Mouse (Mus musculus) limb, embryonic 13.5 days (tissue): ENCODE data around the gene Nek7. TPM values are rescaled to one million over a fixed set of nuclear protein-coding genes. Genes with fewer than 3 reads are reported as not detected.

Experiments used
- ATAC-seq: fragments of 200-750 bp; cut with Nextera tagmentation; 2 replicates; pipeline ENCODE4 v1.8.0; 2017; ENCODE audit warnings: low read depth, moderate number of reproducible peaks, moderate TSS enrichment; ENCODE audit not compliant: low FRiP score
- H3K27ac ChIP-seq: fragments of 300-500 bp; sonication (generic); 2 replicates; pipeline ENCODE4 v1.5.1; 2015; ENCODE audit warnings: inconsistent platforms, mild to moderate bottlenecking, moderate library complexity
- H3K27me3 ChIP-seq: fragments of 300-500 bp; sonication (generic); 2 replicates; pipeline ENCODE4 v1.6.1; 2015; ENCODE audit warnings: mild to moderate bottlenecking, inconsistent platforms
- H3K36me3 ChIP-seq: fragments of 300-500 bp; sonication (generic); 2 replicates; pipeline ENCODE4 v1.6.1; 2015; ENCODE audit warnings: inconsistent platforms, mild to moderate bottlenecking, moderate library complexity
- H3K4me1 ChIP-seq: fragments of 300-500 bp; sonication (generic); 2 replicates; pipeline ENCODE4 v1.6.1; 2015; ENCODE audit warnings: inconsistent platforms
- H3K4me2 ChIP-seq: fragments of 300-500 bp; sonication (generic); replicated peaks from 2 replicates; pipeline ENCODE4 v1.6.1; 2015; ENCODE audit warnings: inconsistent platforms, mild to moderate bottlenecking, moderate library complexity
- H3K4me3 ChIP-seq: fragments of 300-500 bp; sonication (generic); 2 replicates; pipeline ENCODE4 v1.5.1; 2015; ENCODE audit warnings: moderate library complexity, mild to moderate bottlenecking, inconsistent platforms
- H3K9ac ChIP-seq: fragments of 300-500 bp; sonication (generic); 2 replicates; pipeline ENCODE4 v1.6.1; 2015; ENCODE audit warnings: mild to moderate bottlenecking, inconsistent platforms
- H3K9me3 ChIP-seq: fragments of 300-500 bp; sonication (generic); 2 replicates; pipeline ENCODE4 v1.6.1; 2016; ENCODE audit warnings: inconsistent platforms
- WGBS: fragments of 180-500 bp; shearing (Covaris S2); methylation state at CpG from one replicate; pipeline ENCODE4 v1.1.7; 2015; 5-methylcytosine and 5-hydroxymethylcytosine counted together
- polyA plus RNA-seq: library from polyadenylated mRNA; unstranded; fragments of >200 nt; fragmentation: Nextera tagmentation; extraction: Ambion mirVana; gene quantifications from 2 replicates; pipeline ENCODE4 v1.2.1, GENCODE M21; 2015

The Nek7 gene
- polyA plus RNA-seq, 1 experiment from 2014 or later = 37.0 TPM

DNA sequence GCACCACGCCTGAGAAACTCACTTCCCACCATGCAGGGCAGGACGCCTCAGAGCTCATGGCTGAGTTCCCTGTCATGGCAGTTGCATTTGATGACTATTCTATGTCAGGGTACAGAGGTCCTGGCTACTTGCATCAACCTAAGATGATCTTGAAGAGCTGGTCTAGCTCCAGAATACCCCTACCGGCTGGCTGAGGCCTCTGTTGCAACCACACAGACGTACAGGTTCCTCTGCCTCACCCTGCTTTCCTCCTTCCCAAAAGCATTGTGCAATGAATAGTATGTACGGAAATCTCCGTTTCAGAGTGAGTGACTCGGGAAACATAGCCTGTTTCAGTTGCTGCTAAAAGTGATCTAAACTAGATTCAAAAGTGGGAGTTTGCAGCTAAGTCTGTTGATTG is 37.7 kb downstream of the Nek7 start:
- no peak for ATAC-seq
- no peak overlapping the region for H3K4me2 ChIP-seq
- no peak overlapping the region for H3K9ac ChIP-seq
- H3K27me3 ChIP-seq = no peaks in the 10 kb centered on the region
- H3K4me3 ChIP-seq = no peak overlapping the region
- H3K9me3 ChIP-seq = no peaks in the 10 kb centered on the region; the same call in 1 of the 2 replicates
- no peaks in the 10 kb centered on the region for H3K36me3 ChIP-seq
- no peak overlapping the region for H3K27ac ChIP-seq
- H3K4me1 ChIP-seq = peaks cover 5% of the 10 kb centered on the region
- 82% methylated on average over 7 of the region's 7 CpGs for WGBS

DNA sequence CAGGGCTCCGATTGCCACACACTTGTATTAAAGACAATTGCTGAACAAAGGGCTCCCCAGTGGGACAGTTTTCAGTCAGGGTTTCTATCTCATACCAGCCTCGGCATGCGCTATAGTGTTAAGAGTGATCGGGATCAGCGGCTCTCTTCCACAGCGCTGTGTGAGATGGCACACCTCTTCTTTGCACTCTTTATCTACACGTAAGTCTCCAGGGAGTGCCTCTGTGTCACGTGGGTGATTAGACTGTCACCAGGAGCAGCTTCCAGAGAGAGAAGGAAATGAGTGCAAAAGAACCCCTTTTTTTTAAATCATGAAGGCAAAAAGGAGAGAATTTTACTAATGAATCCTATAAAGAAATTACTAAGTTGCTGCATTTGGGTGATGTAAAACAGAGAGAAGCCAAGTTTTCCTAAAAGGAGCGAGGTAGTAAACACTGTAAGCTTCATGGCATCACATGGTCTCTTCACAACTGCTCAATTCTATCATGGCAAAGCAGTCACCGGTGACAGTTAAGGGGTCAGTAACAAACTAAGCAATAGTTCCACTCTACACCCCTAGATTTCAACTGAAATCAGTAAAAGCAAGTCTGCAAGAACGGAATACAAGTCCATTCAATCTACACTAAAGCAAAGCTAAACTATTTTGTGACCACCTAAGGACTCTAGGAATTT is 40.0 kb downstream of the Nek7 start:
- no peak overlapping the region for H3K27ac ChIP-seq
- ATAC-seq = 0 out of 2 replicates have a peak, but pooled peaks have one; percentile 15
- no peaks in the 10 kb centered on the region for H3K27me3 ChIP-seq
- H3K4me1 ChIP-seq = peaks cover 11% of the 10 kb centered on the region
- H3K36me3 ChIP-seq = no peaks in the 10 kb centered on the region
- no peak overlapping the region for H3K4me2 ChIP-seq
- WGBS = 76% methylated on average over 11 of the region's 11 CpGs
- no peak overlapping the region for H3K4me3 ChIP-seq
- no peaks in the 10 kb centered on the region; the same call in 1 of the 2 replicates for H3K9me3 ChIP-seq
- H3K9ac ChIP-seq = no peak overlapping the region

DNA sequence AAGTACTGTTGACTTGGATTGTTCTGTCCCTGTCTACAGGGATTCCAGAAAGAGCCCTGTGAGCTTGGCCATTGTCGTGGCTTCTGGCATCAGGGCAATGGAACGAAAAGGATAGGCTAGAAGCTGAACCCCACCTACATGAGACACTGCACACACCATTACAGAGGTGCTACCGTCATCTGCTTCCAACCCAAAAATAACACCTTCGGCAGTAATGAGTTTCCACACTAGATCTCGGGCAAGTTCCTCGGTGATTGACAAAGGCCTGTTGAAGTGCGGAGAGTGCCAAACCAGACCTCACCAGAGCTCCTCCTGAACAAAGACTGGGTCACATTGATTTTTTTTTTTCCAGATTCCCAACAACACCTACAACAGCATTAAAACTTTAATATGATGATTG is 40.7 kb downstream of the Nek7 start:
- Histone ChIP-seq H3K36me3 (no peaks in the 10 kb centered on the region), H3K9me3 (no peaks in the 10 kb centered on the region; the same call in 1 of the 2 replicates), H3K27me3 (no peaks in the 10 kb centered on the region), H3K4me1 (peaks cover 11% of the 10 kb centered on the region), H3K4me3 (no peak overlapping the region), H3K4me2 (no peak overlapping the region), H3K9ac (no peak overlapping the region), H3K27ac (no peak overlapping the region)
- WGBS = 70% methylated on average over 7 of the region's 7 CpGs
- peak; percentile 8; the same call in 1 of the 2 replicates for ATAC-seq

DNA sequence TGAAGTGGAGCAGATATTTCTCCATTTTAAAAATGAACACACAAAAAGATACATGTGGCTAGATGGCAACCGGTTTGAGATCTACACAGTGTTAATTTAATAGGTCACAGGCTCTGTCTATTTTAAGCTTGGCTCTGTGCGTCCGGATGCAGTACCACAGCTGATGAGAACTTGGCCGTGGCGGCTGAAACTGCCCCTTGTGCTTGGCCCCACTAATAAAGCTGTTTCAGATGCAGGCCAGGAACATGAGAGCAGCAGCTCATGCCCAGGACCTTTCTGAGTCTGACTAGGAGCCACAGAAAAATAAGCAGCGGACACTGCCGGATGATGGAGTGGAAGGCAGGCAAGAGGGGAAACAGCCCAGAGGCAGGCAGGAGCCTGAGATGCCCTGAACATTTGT is 43.1 kb downstream of the Nek7 start:
- Histone ChIP-seq H3K27me3 (no peaks in the 10 kb centered on the region), H3K4me1 (peaks cover 11% of the 10 kb centered on the region), H3K9me3 (no peaks in the 10 kb centered on the region), H3K4me2 (no peak overlapping the region), H3K4me3 (no peak overlapping the region), H3K27ac (no peak overlapping the region), H3K9ac (no peak overlapping the region), H3K36me3 (no peaks in the 10 kb centered on the region)
- 23% methylated on average over 7 of the region's 7 CpGs for WGBS
- peak; percentile 40; the same call in 1 of the 2 replicates for ATAC-seq

DNA sequence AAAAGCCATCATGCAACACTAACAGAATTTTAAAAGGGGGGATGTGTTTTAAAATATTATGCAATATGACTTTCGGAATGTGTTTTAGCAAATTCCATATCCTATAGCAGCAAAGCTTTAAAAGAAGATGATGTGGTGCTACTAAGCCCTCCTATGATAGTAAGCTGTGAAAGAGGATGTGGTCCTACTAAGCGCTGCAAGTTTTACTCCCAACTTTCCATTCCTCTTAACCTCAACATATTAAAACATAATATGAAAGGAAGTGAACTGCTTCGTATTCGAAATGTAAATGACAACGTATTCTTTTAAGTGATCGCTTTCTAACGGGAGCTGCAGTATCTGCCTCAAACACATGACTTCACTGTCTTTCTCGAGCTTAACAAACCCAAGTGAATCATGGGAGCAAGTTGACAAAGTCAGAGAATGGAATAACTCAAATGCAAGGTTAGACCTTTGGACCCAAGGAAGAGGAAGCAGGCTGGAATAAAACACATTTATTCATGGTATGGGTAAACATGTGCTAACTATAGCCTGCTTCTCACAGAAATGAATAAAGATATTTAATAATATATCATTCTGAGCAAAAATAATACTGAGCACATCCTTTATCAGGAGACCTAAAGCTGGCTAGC is 43.8 kb downstream of the Nek7 start:
- H3K4me1 ChIP-seq = peaks cover 11% of the 10 kb centered on the region

DNA sequence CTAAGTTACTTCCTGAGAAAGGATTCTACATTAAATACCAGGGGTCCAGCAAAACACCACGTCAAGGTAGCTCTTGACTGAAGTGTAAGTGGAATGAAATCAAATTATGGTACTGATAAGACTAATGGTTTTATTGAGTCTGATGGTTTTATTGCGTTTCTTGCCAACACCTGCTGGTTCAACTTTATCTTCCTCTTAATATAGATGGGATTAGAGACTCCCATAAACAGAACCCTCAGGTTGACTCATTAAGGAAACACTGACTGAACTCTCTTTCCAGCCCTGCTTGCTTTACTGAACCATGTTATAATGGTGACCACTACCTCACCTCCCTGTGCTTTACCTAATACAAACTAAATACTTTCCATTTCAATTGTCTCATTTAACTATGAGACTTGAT is 44.3 kb downstream of the Nek7 start:
- H3K4me3 ChIP-seq = no peak overlapping the region
- H3K27me3 ChIP-seq = no peaks in the 10 kb centered on the region
- H3K36me3 ChIP-seq = no peaks in the 10 kb centered on the region
- no peak overlapping the region for H3K27ac ChIP-seq
- peaks cover 11% of the 10 kb centered on the region for H3K4me1 ChIP-seq
- 41% methylated on average over 2 of the region's 2 CpGs for WGBS
- no peak overlapping the region for H3K9ac ChIP-seq
- H3K4me2 ChIP-seq = no peak overlapping the region
- ATAC-seq = no peak
- no peaks in the 10 kb centered on the region for H3K9me3 ChIP-seq

More for the DNA sequence above, 43.8 kb downstream of the Nek7 start:
- no peaks in the 10 kb centered on the region for H3K27me3 ChIP-seq
- no peaks in the 10 kb centered on the region for H3K36me3 ChIP-seq
- H3K4me3 ChIP-seq = no peak overlapping the region
- H3K9me3 ChIP-seq = no peaks in the 10 kb centered on the region
- H3K27ac ChIP-seq = no peak overlapping the region
- H3K9ac ChIP-seq = no peak overlapping the region
- no peak for ATAC-seq
- no peak overlapping the region for H3K4me2 ChIP-seq
- WGBS = 92% methylated on average over 8 of the region's 8 CpGs

DNA sequence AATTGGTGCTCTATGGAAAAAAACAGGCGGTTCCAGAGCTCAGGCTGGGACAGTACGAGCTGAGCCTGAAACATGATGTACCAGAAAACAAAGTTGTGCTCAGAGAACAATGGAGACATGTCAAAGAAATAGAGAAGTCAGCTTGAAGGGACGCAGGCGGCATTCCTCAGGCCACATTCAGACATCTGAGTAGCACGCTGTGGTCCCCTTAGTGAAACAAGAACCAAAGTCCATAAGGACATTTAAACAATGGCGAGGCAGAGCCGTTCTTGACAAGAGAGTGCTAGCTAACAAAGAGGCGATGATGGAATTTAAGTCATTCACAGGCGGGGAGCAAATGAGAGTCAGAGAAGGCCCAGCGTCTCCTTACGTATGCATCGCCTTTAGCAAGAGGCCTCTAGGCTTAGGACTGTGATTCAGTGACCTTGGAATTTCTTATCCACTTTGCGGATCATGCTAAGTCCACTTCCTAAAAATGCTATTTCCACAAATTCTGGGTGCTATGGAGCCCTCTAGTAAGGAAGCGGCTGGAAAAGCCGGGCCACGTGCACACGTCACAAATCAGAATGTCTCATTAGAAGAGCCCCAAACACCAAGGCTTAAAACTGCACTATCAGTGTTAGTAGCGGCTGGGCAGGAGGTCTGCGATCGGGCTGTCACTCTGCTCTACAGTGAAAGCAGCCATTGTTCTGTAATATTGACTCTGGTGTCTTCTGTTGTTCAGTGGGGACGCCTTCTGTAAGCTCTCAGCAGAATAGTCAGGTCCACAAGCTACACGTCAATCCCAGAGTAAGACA is 48.2 kb downstream of the Nek7 start:
- WGBS = 76% methylated on average over 22 of the region's 22 CpGs
- Histone ChIP-seq H3K36me3 (no peaks in the 10 kb centered on the region), H3K4me2 (no peak overlapping the region), H3K27me3 (no peaks in the 10 kb centered on the region), H3K27ac (no peak overlapping the region), H3K9me3 (no peaks in the 10 kb centered on the region), H3K4me1 (peaks cover 2% of the 10 kb centered on the region; the same call in 1 of the 2 replicates), H3K9ac (no peak overlapping the region), H3K4me3 (no peak overlapping the region)
- ATAC-seq = no peak

DNA sequence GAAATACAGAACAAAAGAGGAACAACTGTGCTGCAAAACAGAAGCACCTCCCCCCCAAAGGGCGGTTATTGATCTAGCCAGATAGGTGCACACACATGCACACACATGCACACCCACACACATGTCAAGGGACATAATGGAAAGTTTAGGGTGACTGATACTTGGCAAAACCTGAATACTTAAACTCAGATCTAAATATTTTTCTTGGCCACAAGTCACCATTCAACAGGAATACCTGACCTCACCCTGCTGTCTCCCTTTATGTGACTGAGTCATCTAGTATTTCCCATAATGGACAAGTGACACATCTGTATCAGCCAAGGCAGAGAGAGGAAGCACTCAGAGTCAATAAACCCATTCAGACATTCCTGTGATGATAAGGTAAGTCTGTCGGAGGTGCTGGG is 48.9 kb downstream of the Nek7 start:
- Histone ChIP-seq H3K9ac (no peak overlapping the region), H3K4me2 (no peak overlapping the region), H3K4me3 (no peak overlapping the region), H3K27me3 (no peaks in the 10 kb centered on the region), H3K4me1 (no peaks in the 10 kb centered on the region), H3K9me3 (no peaks in the 10 kb centered on the region), H3K27ac (no peak overlapping the region), H3K36me3 (no peaks in the 10 kb centered on the region)
- 88% methylated on average over 2 of the region's 2 CpGs for WGBS
- no peak for ATAC-seq

DNA sequence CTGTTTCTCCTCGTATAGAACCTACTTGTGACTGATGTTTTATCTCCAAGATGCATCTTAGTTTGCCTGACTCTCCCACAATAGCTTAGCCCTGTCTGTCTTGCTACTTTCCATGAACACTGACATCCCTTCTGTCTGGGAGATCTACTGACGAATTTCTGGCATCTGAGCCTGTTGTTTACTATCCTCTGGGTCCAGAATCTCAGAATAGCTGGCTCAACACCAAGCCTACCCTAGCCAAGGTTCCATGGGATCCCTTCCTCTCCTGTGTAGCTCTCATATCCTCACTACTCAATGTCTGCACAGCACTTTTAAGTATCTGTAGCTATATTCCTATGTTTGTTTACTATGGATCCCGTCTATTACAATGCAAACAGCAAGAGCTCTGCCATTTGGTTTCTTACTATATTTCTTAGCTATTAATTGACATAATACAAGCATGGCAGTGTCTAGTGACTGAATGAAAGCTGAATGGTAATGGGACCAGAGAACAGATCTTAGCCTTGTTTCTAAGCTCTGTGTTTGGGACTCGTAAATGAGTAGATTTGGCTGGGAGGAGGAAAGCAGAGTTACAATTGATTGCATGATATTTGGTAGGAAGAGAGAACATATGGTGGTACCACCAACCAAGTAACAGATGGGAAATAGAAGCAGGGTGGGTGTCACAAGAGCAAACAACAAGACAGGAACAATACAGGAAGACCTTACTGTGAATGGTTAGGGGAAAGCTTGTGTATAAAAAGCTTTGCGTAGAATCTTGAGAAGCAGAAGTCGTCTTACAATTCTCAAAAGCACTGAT is 51.3 kb downstream of the Nek7 start:
- H3K27ac ChIP-seq = no peak overlapping the region
- H3K9ac ChIP-seq = no peak overlapping the region
- no peaks in the 10 kb centered on the region for H3K9me3 ChIP-seq
- WGBS = 87% methylated on average over 6 of the region's 6 CpGs
- no peaks in the 10 kb centered on the region for H3K27me3 ChIP-seq
- H3K4me3 ChIP-seq = no peak overlapping the region
- H3K36me3 ChIP-seq = no peaks in the 10 kb centered on the region
- no peaks in the 10 kb centered on the region for H3K4me1 ChIP-seq
- H3K4me2 ChIP-seq = no peak overlapping the region
- ATAC-seq = no peak

DNA sequence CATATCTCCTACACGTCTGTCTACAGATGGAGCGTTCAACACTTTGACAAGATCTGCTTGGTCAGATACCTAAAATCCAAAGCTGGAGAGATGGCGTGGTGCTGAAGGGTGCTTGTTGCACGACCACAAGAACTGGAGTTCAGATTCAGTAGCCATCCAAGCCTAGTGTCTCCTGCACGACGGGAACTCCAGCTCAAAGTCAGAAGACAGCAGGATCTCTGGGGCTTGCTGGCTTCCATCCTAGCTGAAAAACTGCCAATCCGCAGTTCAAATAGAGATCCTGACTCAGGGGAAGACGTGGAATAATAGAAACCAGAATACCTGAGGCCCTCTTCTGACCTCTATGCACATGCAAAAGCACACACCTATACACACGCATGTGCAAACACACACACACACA is 52.0 kb downstream of the Nek7 start:
- Histone ChIP-seq H3K27me3 (no peaks in the 10 kb centered on the region), H3K4me2 (no peak overlapping the region), H3K9ac (no peak overlapping the region), H3K4me3 (no peak overlapping the region), H3K4me1 (no peaks in the 10 kb centered on the region), H3K9me3 (no peaks in the 10 kb centered on the region), H3K36me3 (no peaks in the 10 kb centered on the region), H3K27ac (no peak overlapping the region)
- ATAC-seq = no peak
- WGBS = 91% methylated on average over 9 of the region's 9 CpGs

DNA sequence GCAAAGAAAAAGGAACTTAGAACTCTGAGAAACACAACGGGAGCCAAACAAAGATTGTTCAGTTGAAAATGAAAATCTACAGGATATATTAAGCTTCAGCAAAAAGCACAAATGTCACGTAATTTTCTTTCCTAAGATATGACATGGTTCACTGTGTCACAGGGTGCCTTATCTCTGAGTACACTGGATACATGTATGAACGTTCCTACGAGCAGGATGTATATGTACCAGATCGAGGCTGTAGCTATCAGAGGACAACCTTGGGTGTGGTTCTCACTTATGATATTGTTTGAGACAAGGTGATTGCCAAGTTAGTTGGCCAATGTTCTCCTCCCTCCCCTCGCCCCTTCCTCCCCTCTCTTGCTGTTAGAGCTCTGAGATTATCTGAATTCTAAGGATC is 55.3 kb downstream of the Nek7 start:
- no peak for ATAC-seq
- H3K27ac ChIP-seq = no peak overlapping the region
- H3K27me3 ChIP-seq = no peaks in the 10 kb centered on the region
- H3K4me3 ChIP-seq = no peak overlapping the region
- no peaks in the 10 kb centered on the region for H3K9me3 ChIP-seq
- H3K9ac ChIP-seq = no peak overlapping the region
- no peaks in the 10 kb centered on the region for H3K4me1 ChIP-seq
- 93% methylated on average over 6 of the region's 6 CpGs for WGBS
- no peak overlapping the region for H3K4me2 ChIP-seq
- H3K36me3 ChIP-seq = peaks cover 12% of the 10 kb centered on the region

DNA sequence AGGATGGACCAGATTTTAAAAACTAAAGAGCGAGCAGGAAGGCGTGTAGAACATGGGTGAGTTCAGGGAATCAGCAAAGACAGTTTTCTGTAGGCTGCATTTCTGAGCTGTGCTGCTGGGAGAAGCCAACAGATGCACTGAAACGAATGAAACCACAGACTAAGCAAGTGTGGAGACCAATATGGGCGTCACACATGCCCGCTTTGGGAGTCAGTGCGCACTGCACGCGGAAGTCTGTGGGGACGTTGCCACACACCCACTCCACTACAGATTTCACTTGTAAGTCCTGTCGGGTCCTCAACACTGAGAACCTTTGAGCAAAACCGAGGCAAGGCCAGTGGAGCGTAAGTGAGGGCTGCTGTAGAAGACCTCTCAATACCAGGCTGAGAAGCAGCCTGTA is 59.2 kb downstream of the Nek7 start:
- Histone ChIP-seq H3K4me2 (no peak overlapping the region), H3K9me3 (no peaks in the 10 kb centered on the region), H3K4me1 (no peaks in the 10 kb centered on the region), H3K4me3 (no peak overlapping the region), H3K27me3 (no peaks in the 10 kb centered on the region), H3K36me3 (peaks cover 12% of the 10 kb centered on the region), H3K27ac (no peak overlapping the region), H3K9ac (no peak overlapping the region)
- 94% methylated on average over 12 of the region's 12 CpGs for WGBS
- no peak for ATAC-seq
